Mouse (Mus musculus) kidney, adult 2 months (tissue): ENCODE results near the gene Il34.

ENCODE experiments used
- CTCF ChIP-seq: fragments of 200-500 bp; conservative IDR thresholded peaks from 2 replicates; pipeline ENCODE4 v1.5.1; 2011; ENCODE audit warnings: low read depth, mild to moderate bottlenecking, control low read depth, low read length, moderate library complexity, mixed read lengths; ENCODE audit not compliant: insufficient read depth, insufficient read length
- POLR2A ChIP-seq: fragments of 200-500 bp; IDR thresholded peaks from one replicate; pipeline ENCODE4 v1.6.1; 2011; ENCODE audit warnings: low read depth, low read length, control low read depth

DNA sequence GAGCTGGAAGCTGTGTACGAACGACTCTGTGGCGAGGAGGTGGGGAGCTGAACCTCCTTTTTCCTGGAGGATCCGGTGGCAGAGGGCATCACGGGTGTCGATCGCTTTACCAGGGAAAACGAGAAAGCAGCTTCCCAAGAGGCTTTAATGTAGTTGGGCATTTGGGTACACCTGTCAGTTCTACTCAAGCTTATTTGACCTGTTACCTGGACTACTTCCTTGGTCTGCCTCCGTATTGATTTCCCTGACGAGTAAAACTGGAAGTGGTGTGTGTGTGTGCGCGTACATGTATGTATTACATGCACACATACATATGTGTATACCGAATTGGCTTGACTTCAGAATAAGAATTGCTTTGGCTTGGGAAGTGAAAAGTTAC is 41.4 kb upstream of the Il34 start:
- no peak for TF ChIP-seq CTCF
- no peak for TF ChIP-seq POLR2A
